Mouse (Mus musculus) kidney, embryonic 14.5 days (tissue): Measurements from ENCODE around the gene Fam57b. TPM values are rescaled to one million over a fixed set of nuclear protein-coding genes. Genes with fewer than 3 reads are reported as not detected.

Experiments used
- ATAC-seq: fragments of 200-750 bp; cut with Nextera tagmentation; 2 replicates; pipeline ENCODE4 v1.8.0; 2017; ENCODE audit warnings: moderate number of reproducible peaks, mild to moderate bottlenecking, moderate TSS enrichment, moderate library complexity; ENCODE audit not compliant: low FRiP score, low TSS enrichment
- H3K27ac ChIP-seq: fragments of 300-500 bp; sonication (generic); 2 replicates; pipeline ENCODE4 v1.5.1; 2014; ENCODE audit warnings: low read depth, mild to moderate bottlenecking, low read length, moderate library complexity, mixed read lengths
- H3K27me3 ChIP-seq: fragments of 300-500 bp; sonication (generic); 2 replicates; pipeline ENCODE4 v1.6.1; 2014; ENCODE audit warnings: mild to moderate bottlenecking, low read length; ENCODE audit not compliant: control insufficient read depth, insufficient read depth
- H3K36me3 ChIP-seq: fragments of 300-500 bp; sonication (generic); 2 replicates; pipeline ENCODE4 v1.6.1; 2014; ENCODE audit warnings: low read length, mixed read lengths; ENCODE audit not compliant: control insufficient read depth, insufficient read depth
- H3K4me1 ChIP-seq: fragments of 300-500 bp; sonication (generic); 2 replicates; pipeline ENCODE4 v1.6.1; 2014; ENCODE audit warnings: low read length, mixed read lengths; ENCODE audit not compliant: control insufficient read depth, insufficient read depth
- H3K4me2 ChIP-seq: fragments of 300-500 bp; sonication (generic); replicated peaks from 2 replicates; pipeline ENCODE4 v1.6.1; 2014; ENCODE audit warnings: low read depth, mild to moderate bottlenecking, low read length
- H3K4me3 ChIP-seq: fragments of 300-500 bp; sonication (generic); 2 replicates; pipeline ENCODE4 v1.5.1; 2014; ENCODE audit warnings: mild to moderate bottlenecking, low read length
- H3K9ac ChIP-seq: fragments of 300-500 bp; sonication (generic); 2 replicates; pipeline ENCODE4 v1.6.1; 2014; ENCODE audit warnings: low read depth, mild to moderate bottlenecking, low read length, moderate library complexity
- H3K9me3 ChIP-seq: fragments of 300-500 bp; sonication (generic); 2 replicates; pipeline ENCODE4 v1.6.1; 2016; ENCODE audit warnings: low read length; ENCODE audit not compliant: control insufficient read depth
- WGBS: fragments of 180-500 bp; shearing (Covaris S2); extraction: QIAGEN DNeasy Blood & Tissue Kit; methylation state at CpG from one replicate; pipeline ENCODE4 v1.1.7; 2014; 5-methylcytosine and 5-hydroxymethylcytosine counted together
- polyA plus RNA-seq: library from polyadenylated mRNA; unstranded; fragments of >200 nt; fragmentation: Nextera tagmentation; extraction: Ambion mirVana; gene quantifications from 2 replicates; pipeline ENCODE4 v1.2.1, GENCODE M21; 2014

Gene Fam57b
- polyA plus RNA-seq, 1 experiment from 2014 or later: 0.15 TPM

- peaks cover 37% of the 10 kb centered on the region for H3K36me3 ChIP-seq
- 46% methylated on average over 5 of the region's 5 CpGs for WGBS
Observed at GRCm38 (mm10) chr7:126800269-126801056, 3.0 kb downstream of the Fam57b start.

GRCm38 (mm10) chr7:126801057-126801422 is 3.6 kb downstream of the Fam57b start:
- Histone ChIP-seq H3K4me3 (no peak overlapping the region), H3K27ac (no peak overlapping the region), H3K4me1 (peaks cover 17% of the 10 kb centered on the region), H3K27me3 (no peaks in the 10 kb centered on the region), H3K36me3 (peaks cover 33% of the 10 kb centered on the region), H3K9ac (0 out of 2 replicates have a peak overlapping the region, but pooled peaks have one; percentile 24), H3K9me3 (no peaks in the 10 kb centered on the region), H3K4me2 (no peak overlapping the region)
- no peak for ATAC-seq
- 93% methylated on average over 16 of the region's 16 CpGs for WGBS

More at GRCm38 (mm10) chr7:126800269-126801056, 3.0 kb downstream of the Fam57b start:
- Histone ChIP-seq H3K4me3 (peak overlapping the region; percentile 92; the same call in 1 of the 2 replicates), H3K4me2 (peak overlapping the region; percentile 73), H3K4me1 (peaks cover 17% of the 10 kb centered on the region), H3K27me3 (no peaks in the 10 kb centered on the region), H3K9ac (peak overlapping the region; percentile 75), H3K9me3 (no peaks in the 10 kb centered on the region), H3K27ac (peak overlapping the region; percentile 94)
- ATAC-seq: no peak

GRCm38 (mm10) chr7:126802134-126802889 is 4.8 kb downstream of the Fam57b start:
- H3K4me3 ChIP-seq: no peak overlapping the region
- ATAC-seq: no peak
- peaks cover 21% of the 10 kb centered on the region for H3K36me3 ChIP-seq
- H3K9me3 ChIP-seq: no peaks in the 10 kb centered on the region
- H3K9ac ChIP-seq: no peak overlapping the region
- WGBS: 73% methylated on average over 11 of the region's 11 CpGs
- H3K4me1 ChIP-seq: peaks cover 13% of the 10 kb centered on the region
- no peaks in the 10 kb centered on the region for H3K27me3 ChIP-seq
- H3K4me2 ChIP-seq: no peak overlapping the region
- no peak overlapping the region for H3K27ac ChIP-seq

GRCm38 (mm10) chr7:126803181-126803580 is 5.7 kb downstream of the Fam57b start:
- H3K9me3 ChIP-seq: no peaks in the 10 kb centered on the region
- WGBS: 91% methylated on average over 6 of the region's 6 CpGs

GRCm38 (mm10) chr7:126803751-126804150 is 6.3 kb downstream of the Fam57b start:
- Histone ChIP-seq H3K9me3 (no peaks in the 10 kb centered on the region), H3K36me3 (peaks cover 16% of the 10 kb centered on the region), H3K4me2 (no peak overlapping the region), H3K9ac (no peak overlapping the region), H3K4me3 (no peak overlapping the region), H3K27me3 (no peaks in the 10 kb centered on the region), H3K4me1 (peaks cover 16% of the 10 kb centered on the region), H3K27ac (no peak overlapping the region)
- no peak for ATAC-seq

More at GRCm38 (mm10) chr7:126803181-126803580, 5.7 kb downstream of the Fam57b start:
- no peak overlapping the region for H3K4me3 ChIP-seq
- peaks cover 16% of the 10 kb centered on the region for H3K36me3 ChIP-seq
- H3K4me2 ChIP-seq: no peak overlapping the region
- peaks cover 14% of the 10 kb centered on the region for H3K4me1 ChIP-seq
- no peak overlapping the region for H3K9ac ChIP-seq
- no peak overlapping the region for H3K27ac ChIP-seq
- no peaks in the 10 kb centered on the region for H3K27me3 ChIP-seq
- ATAC-seq: no peak

GRCm38 (mm10) chr7:126806956-126807355 is 9.5 kb downstream of the Fam57b start:
- 79% methylated on average over 6 of the region's 6 CpGs for WGBS
- H3K36me3 ChIP-seq: peaks cover 16% of the 10 kb centered on the region

GRCm38 (mm10) chr7:126807405-126807804 is 9.9 kb downstream of the Fam57b start:
- Histone ChIP-seq H3K4me1 (peaks cover 12% of the 10 kb centered on the region), H3K9me3 (no peaks in the 10 kb centered on the region), H3K27ac (no peak overlapping the region), H3K27me3 (no peaks in the 10 kb centered on the region), H3K4me3 (peak overlapping the region; percentile 63; the same call in 1 of the 2 replicates), H3K36me3 (peaks cover 15% of the 10 kb centered on the region), H3K4me2 (peak overlapping the region; percentile 81; the same call in 1 of the 2 replicates), H3K9ac (peak overlapping the region; percentile 74; the same call in 1 of the 2 replicates)
- 67% methylated on average over 4 of the region's 4 CpGs for WGBS
- ATAC-seq: no peak

More at GRCm38 (mm10) chr7:126806956-126807355, 9.5 kb downstream of the Fam57b start:
- Histone ChIP-seq H3K9me3 (no peaks in the 10 kb centered on the region), H3K9ac (no peak overlapping the region), H3K4me3 (no peak overlapping the region), H3K27ac (no peak overlapping the region), H3K27me3 (no peaks in the 10 kb centered on the region), H3K4me2 (no peak overlapping the region), H3K4me1 (peaks cover 12% of the 10 kb centered on the region)
- no peak for ATAC-seq

- WGBS: 1% methylated on average over 43 of the region's 43 CpGs
- peaks cover 7% of the 10 kb centered on the region for H3K36me3 ChIP-seq
- H3K4me2 ChIP-seq: peak overlapping the region; percentile 81
- peak overlapping the region; percentile 61; the same call in 1 of the 2 replicates for H3K27ac ChIP-seq
- H3K9me3 ChIP-seq: no peaks in the 10 kb centered on the region
- peak overlapping the region; percentile 63 for H3K4me3 ChIP-seq
- H3K9ac ChIP-seq: peak overlapping the region; percentile 74
- ATAC-seq: peak; percentile 94
- peaks cover 12% of the 10 kb centered on the region for H3K4me1 ChIP-seq
- H3K27me3 ChIP-seq: no peaks in the 10 kb centered on the region
Observed at GRCm38 (mm10) chr7:126808703-126809455, 11.4 kb downstream of the Fam57b start.
